Mouse (Mus musculus) olfactory bulb, adult 2 months (tissue): ENCODE measurements around the gene Arhgap23.

Source experiments
- CTCF ChIP-seq: fragments of 200-500 bp; IDR thresholded peaks from 2 replicates; pipeline ENCODE4 v1.5.1; 2012; ENCODE audit warnings: low read depth, mild to moderate bottlenecking, low read length, moderate library complexity; ENCODE audit not compliant: insufficient read depth
- POLR2A ChIP-seq: fragments of 200-500 bp; IDR thresholded peaks from 2 replicates; pipeline ENCODE4 v1.6.1; 2012; ENCODE audit warnings: mild to moderate bottlenecking, low read depth, low read length, moderate library complexity; ENCODE audit not compliant: insufficient read depth

GRCm38 (mm10) chr11:97513066-97513465, 97.7 kb downstream of the Arhgap23 start:
- TF ChIP-seq CTCF (no peak), POLR2A (no peak)
